Mouse (Mus musculus): ENCODE results near the gene Iqcd. TPM values are rescaled to one million over a fixed set of nuclear protein-coding genes. Genes with fewer than 3 reads are reported as not detected.

Iqcd gene
- total RNA-seq, 2 experiments from 2014 or later, result 1.2 to 1.5 TPM

DNA sequence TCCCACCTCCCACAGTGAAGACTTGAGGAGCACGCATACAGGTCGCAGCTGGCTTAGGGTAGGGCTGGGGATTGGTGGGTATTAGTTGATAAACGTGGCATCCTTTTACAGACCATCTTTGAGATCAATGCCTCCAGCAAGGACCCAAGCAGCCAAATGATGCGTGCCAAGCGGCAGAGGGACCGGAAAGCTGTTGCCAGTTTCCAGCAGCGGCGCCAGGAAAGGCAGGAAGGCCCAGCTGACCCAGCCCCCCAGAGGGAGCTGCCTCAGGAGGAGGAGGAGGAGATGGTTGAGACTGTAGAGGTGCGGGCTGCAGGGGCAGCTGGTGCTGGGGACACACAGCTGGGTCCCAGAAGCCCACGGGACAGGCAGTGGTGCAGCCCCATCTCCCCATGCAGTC, 35.6 kb downstream of the Iqcd start:
- no peak for DNase-seq (ENCODE audit: low spot score in 2 of 2)

DNA sequence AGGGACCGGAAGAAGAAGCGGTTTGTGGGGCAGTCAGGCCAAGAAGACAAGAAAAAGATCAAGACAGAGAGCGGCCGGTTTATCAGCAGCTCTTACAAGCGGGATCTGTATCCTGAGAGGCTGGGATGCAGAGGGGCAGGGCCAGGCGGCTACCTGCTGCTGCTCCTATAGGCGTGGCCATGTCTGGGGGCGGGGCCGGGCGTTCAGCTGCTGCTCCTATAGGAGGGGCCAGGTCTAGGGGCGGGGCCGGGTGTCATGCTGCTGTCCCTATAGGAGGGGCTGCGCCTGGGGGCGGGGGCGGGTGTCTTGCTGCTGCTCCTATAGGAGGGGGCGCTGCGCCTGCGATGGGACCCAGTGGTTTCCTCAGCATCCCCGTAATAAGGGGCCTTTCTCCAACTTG, 37.6 kb downstream of the Iqcd start:
- no peak for DNase-seq (ENCODE audit: low spot score in 2 of 2)

DNA sequence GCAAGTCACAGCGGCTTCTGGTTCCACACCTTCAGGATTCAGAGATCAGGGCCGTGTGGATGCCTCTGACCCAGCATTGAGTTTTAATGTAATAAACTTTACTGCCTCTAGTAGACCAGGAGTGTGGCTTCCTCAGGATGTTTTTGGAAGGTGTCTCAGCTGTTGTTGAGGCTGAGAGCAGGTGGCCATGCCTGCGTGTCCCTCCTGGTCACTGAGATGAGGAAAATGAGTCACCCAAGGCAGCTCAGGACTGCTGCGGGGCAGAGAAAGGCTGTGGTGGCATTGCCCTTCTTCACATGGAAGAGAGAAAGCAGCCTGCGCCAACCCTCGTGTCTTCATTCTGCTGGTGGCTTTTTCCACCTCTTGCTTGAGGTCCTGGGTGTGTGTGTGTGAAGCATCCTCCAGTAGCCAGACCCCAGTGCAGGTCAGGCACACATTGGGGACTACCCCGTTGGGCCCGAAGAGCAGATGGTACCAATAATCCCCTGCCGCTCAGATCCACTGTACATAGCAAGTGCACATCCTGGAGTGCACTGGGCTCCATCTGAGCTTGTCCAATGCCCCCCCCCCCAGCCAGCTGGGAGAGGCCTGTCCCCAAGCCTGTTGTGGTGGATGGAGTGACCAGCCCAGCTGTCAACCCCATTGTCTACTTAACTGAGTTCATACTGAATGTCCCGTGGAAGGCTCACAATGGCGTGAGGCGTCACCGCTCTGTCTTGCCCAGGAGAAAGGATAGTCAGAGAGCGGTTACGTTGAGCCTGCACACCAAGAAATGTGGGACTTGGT, 38.9 kb downstream of the Iqcd start:
- no peak for DNase-seq (ENCODE audit: low spot score in 2 of 2)

DNA sequence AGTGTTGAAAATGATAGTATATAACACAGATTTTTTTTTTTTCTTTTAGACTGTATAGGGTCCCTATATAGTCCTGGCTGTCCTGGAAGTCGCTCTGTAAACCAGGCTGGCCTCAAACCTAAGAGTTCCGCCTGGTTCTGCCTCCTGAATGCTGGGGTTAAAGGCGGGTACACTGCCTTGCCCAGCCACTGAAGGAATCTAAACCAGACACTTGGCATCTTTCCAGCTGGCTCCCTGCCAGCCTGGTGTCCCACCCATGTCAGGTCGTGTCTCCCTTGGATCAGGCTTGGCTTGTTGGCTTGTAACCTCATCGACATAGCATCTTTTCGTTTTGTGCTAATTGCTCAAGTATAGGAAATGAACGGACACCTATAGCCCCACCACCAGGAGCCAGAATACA, 39.8 kb downstream of the Iqcd start:
- no peak for DNase-seq (ENCODE audit: low spot score in 2 of 2)

DNA sequence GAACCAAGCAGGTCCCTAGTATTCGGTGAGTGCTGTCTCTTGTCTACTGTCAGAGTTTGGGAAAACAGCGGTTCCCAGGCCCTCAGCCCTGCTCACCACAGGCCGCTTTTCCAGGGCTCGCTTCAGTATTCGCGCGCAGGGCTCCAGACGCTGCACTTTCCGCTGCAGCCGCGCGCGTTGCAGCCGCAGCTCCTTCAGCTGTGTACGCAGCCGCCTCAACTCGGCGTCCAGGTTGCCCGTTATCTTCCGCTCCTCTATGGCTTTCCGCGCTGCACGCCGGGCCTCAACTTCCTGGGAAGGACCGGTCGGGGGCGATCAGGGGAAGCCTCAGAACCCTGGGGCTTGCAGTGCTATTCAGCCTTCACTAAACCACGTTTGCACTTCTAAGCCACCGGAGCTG, 42.3 kb downstream of the Iqcd start:
- no peak for DNase-seq (ENCODE audit: low spot score in 2 of 2)

DNA sequence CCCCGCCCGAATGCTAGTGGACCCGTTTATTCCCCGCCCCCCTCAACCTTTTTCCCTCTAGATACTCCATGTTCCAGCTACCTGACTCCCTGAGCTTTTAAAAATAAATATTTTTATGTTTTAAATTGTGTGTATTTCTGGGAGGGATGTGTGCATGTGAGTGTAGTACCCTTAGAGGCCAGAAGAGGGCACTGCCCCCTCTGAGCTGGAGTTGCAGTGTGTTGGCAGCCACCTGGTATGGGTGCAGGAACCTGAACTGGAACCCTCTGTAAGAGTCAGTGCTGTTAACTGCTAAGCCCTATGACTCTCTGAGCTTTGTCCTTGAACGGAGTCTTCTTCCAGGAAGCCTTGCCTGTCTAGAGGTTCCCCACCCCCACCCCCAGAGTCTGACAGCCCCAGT, 43.1 kb downstream of the Iqcd start:
- DNase-seq (ENCODE audit: low spot score in 2 of 2), result no peak

DNA sequence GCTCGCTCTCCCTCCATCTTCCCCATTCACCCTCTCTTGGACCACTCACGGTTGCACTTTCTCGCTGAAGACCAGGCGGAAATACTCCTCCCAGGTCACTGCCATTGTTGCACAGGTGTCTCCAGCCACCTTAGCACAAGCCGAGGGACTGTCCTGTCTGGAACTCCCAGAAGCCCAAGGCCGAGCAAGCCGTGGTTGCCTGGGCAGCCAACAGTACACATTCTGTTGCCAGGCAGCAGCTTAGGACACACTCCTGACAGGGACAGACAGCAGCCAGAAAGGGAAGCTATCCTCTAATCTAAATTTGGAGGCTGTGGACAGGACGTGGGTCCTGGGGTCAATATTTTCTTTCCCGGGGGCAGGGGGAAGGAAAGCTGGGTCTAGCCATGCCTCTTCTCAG, 45.3 kb downstream of the Iqcd start, which contains the start of gene Cfap73:
TSS of gene Cfap73 (minus strand) at position 105 of the 400 bp plus-strand sequence.
- no peak for DNase-seq (ENCODE audit: low spot score in 2 of 2)

DNA sequence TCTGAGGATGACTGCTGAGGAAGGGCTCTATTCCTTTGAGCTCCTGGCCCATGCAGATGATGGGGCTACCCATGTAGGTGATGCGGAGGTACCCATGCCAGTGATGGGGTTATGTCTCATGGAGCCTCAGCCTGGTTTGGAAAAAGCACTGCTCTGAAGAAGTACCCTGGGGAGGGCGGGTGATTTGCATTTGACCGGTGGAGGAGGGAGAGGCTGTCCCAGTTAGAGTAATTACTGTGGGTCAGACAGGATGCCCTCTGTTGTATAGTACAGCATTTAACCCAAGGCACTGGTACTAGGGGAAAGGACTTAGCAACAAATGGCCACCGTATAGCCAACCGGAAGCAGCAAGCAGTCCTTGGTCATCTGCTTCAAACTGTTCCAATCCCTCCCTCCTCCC, 46.0 kb downstream of the Iqcd start:
- DNase-seq (ENCODE audit: low spot score in 2 of 2), result no peak

DNA sequence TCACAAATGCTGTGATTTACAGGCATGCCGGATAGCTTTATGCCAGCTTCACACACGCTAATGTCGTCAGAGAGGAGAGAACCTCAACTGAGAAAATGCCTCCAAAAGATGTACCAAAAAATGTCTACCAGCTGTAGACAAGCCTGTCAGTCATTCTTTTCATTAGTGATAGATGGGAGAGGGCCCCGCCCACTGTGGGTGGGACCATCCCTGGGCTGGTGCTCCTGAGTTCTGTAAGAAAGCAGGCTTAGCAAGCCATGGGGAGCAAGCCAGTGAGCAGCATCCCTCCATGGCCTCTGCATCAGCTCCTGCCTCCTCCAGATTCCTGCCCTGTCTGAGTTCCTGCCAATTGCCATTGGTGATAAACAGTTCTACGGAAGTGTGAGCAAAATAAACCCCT, 46.8 kb downstream of the Iqcd start:
- no peak for DNase-seq (ENCODE audit: low spot score in 2 of 2)

DNA sequence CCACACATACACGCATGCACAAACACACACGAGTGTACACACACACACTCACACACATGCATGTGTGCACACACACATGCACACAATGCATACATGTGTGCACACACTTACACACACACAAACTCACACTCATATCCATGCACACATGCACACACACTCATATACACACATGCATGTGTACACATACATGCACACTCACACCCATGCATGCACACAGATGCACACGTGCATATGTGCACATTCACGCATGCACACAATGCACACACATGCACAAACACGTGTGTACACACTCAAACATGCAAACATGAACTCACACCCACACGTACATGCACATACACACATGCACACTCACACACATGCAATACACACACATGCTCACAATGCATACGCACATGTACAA, 51.3 kb downstream of the Iqcd start:
- no peak for DNase-seq (ENCODE audit: low spot score in 2 of 2)

DNA sequence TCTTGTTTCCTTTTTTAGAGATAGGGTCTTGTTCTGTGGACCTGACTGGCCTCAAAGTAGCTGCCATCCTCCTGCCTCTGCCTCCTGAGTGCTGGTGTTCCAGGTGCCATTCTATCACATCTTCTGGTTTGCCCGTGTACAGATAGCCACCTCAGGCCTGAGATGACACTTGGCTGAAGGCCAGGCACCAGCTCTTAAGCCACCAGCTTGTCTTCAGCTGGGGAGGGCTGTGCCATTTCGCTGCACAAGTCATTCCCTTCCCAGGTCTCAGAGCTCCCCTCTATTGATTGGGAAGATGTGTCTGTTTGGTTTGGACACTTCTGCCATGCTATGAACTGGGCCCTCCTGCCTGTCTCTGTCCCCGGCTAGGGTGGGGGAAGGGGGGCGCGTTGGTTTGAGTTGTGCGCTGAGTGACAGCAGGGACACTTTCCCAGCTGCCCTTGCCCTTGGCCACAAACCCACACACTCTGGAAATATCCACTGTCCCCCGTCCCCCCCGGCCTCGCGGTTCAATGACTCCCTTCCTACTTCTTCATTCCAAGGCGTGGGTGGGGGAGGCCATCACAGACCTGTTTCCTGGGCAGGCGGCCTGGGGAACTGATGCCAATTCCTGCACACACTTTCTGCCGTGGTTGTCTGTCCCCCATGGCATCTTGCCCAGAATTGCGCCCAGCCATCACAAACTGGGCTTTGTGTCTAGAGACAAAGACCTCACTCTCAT, 54.7 kb downstream of the Iqcd start:
- peak in 1 of 2 experiments; percentile 41 for DNase-seq (ENCODE audit: low spot score in 2 of 2)

DNA sequence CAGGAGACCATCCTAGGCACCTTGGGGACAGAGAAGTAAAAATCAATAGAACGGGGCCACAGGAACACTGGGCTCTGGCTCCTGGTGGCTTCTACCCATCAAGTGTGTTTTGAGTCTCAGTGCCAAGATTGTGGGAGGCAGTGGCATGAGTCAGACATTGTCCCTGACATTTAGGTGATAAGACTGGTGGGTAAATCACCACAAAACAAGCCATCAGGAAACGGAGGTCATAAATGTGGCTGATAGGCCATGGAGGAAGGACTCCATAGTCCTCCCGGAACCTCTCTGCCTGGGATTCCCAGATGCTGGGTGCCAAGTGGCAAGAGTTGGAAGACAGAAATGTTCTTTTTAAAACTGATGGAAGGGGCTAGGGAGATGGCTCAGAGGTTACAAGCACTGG, 55.4 kb downstream of the Iqcd start:
- no peak for DNase-seq (ENCODE audit: low spot score in 2 of 2)

DNA sequence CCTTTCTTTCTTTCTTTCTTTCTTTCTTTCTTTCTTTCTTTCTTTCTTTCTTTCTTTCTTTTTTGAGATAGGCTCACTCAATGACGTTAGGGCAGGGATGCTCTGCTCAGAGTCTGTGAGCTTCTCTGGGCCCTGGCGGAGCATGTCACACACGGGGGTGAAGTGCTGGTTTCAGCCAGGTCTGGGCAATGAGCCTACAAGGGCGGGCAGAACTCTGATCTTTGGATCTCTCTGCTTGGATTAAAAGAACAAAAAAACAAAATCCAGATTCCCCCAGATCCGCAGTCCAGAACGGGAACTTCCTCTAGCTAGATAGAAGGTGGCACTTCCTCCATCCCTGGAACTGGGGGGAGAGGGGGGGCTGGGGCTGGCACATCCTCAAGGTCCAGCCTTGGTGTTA, 57.0 kb downstream of the Iqcd start:
- no peak for DNase-seq (ENCODE audit: low spot score in 2 of 2)

DNA sequence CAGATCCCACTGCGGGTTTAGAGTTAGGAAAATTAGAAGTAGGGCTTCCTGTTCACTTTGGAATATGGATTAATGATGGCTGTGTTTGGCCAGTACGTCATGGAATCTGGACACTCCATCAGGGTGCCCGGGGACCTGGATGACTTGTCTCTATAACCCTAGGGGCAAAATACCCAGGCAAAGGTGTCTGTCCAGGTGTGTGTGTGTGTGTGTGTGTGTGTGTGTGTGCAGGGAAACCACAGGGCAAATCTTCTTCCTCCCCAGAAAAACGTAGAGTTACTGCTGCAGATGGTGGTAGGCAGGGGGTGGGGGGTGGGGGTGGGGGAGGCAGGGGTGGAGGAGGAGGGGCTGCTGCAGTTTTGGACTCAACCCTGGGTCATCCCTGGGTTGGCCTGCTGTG, 58.5 kb downstream of the Iqcd start:
- DNase-seq (ENCODE audit: low spot score in 2 of 2), result no peak

DNA sequence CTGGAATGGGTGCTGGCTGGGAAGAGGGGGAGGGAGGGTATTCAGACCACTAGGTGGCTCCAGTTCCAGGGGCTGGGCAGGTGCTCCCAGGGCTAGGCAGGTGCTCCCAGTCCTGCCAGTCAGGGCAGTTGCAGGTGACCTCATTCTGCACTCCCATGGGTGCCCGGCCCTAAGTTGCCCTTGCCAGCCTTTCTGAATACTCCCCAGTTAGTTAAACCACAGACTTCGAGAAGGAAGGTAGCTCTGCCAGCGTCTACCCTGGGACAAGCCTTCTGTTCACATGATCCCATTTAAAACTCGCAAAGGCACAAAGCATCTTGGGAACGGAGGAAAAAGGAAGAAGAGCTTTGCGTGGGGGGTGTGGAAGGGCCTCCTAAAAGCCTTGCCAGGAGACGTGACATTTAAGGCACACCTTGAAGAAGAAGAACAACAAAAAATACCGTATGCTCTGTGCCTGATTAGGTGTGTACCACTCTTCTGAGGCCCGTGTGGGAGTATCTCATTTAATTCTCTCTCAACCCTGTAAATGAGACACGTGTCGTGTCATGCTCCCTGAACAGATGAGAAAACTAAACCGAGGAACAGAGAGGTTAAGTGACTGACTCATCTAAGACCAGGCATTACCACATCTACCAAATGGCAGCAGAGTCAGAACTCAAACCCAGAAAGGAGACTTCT, 59.1 kb downstream of the Iqcd start:
- DNase-seq (ENCODE audit: low spot score in 2 of 2), result no peak

DNA sequence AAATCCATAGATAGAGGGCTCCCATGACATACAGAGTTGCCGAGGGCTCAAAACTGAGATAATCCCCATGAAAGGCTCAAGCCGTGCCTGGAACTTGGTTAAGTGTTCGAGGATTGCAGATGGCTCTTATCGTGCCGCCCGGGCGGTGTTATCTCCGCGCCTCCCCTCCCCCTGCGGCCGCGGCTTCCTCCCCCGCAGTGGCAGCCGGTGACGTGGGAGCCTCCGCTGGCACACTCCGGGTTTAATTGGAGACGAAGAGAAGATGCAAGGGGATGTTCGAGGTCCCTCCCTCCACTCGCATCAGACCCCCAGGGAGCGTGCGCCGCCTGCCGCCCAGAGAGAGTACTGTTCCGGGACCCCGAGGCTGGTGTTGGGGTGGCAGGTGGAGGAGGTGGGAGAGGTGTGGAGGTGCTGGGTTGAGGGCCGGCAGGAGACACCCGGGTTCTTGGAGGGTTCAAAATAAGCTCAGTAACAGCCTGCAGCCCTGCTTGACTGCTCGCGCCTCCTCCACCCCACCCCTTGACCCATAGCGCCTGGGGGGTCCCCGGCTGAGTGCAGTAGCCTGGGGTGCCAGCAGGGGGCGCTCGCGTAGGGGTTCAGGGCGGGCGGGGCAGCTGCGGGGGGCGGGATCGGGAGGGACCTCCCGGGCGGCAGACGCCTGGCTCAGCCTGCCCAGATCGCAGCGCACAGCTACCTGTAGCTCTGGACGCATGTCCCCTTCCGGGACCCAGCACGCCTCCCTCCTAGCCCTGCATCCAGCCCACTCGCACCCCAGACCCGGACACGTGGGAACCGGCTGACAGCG, 60.0 kb downstream of the Iqcd start, which contains the start of gene Rasal1:
TSS of gene Rasal1 (plus strand) at position 244 of the 805 bp plus-strand sequence.
- DNase-seq (ENCODE audit: low spot score in 2 of 2), result peak; percentile 47 to 56

DNA sequence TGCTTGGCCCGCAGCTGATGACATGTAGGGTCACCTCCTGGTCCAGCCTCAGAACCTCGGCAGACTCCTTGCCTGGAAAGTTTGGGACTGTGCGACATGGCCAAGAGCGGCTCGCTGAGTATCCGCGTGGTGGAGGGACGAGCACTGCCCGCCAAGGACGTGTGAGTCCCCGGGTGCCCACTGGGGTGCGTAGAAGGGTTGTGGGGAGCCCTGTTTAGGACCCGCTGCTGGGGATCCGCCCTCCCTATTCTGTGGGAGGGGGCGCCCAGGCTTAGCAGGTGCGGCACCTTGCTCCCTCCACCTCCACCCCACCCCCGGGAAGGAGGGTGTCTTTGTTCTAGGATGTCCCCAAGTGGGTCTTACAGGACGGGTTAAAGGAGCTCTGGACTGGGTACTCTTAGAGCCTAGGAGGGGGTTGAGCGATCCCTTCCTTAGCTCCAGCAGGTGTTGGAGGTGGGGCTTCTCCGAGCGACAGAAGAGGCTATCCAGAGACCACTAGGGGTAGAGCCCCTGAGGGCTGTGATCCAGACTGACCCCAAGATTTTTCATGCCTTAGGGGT, 60.6 kb downstream of the Iqcd start:
- DNase-seq (ENCODE audit: low spot score in 2 of 2), result no peak

DNA sequence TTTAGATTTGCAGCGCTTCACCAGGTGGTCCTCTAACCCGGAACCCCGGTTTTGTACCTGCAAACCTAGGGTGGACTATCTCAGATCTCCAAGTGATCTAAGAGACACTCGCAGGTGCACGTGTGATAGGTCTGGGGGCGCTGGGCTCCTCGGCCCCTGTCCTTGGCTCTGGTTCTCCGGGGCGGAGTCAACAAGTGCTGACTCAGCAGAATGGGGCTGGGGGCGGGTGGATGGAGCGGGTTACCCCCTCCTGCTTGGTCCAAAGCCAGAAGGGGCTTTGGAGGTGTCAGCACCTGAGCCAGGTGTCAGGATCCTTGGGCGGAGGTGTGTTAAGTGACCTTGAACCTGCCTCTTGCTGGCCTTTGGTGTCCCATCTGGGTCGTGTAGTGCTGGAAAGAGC, 61.1 kb downstream of the Iqcd start:
- no peak for DNase-seq (ENCODE audit: low spot score in 2 of 2)

DNA sequence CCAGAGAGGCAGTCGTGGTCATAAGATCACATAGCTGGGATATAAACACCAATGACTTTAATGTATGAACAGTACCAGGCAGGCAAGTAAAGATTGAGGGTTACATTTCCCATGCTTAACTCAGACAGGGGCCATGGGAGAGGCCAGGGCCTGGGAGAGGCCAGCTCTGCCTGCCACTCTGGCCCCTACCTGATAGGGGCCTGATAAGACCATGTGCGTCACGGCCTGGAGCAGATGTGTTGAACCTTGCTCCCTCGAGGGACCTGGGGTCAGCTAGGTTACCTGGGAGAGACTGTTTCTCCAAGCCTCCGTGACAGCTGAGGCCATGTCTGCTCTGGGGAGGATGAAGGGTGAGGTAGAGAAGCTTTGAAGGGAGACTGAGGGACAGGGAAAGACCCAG, 62.4 kb downstream of the Iqcd start:
- no peak for DNase-seq (ENCODE audit: low spot score in 2 of 2)

DNA sequence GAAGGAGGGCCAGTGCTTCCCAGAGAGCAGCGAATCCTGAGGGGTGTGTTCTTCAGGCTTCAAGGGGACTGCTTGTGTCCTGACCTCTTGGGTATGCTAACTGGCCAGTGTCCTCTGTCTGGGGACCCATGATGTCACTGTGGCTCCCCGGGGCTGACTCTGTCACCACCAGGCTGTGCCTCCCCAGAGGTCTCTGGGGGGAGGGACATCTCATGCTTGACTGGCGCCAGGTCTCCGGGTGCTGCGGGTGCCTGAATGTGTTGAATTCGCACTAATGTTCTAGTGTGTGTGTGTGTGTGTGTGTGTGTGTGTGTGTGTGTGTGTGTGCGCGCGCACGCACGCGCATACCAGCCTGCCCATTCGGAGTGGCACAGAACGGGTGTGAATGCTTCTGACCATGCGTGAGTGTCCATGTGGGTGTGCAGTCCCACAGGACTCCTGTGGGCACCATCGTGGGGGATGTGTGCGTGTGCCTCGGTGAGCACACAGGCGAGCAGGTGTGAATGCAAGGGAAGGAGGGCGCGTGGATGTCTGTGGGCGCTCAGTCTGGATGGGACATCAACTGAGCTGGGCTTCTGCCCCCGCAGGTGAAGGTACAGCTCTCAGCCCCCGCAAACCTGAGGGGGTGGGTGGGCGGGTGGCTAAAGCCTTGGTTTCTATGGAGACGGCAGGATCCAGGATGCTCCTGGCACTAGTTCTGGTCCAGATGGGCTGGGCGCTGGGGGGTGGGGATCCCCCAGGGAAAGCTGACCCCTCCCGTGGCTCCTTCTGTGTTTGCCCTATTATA, 64.3 kb downstream of the Iqcd start:
- DNase-seq (ENCODE audit: low spot score in 2 of 2), result no peak
